Mouse (Mus musculus): Measurements from ENCODE around the gene Eef1akmt4.
"Not testable (repeated sequence)": the region's sequence is repeated elsewhere in the genome, so short reads cannot be mapped to it uniquely, and the experiment has no call there.

Eef1akmt4 gene

DNA sequence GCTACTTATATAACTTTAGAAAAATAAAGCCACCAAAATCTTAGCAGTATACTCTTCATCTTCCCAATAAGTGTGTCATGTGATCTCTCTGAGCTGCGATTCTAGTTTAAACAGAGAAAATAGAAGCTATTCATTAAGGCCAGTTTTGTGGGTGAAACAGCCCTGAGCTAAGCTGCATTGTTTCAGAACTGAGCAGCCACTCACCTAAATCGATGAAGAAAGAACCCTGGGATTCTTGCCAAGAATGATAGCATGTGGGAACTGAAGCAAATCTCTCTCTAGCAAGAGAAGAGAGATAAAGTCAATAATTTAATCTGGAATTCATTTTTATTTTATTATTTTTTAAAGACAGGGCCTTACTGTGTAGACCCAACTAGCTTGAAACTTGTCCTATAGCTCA is 11.8 kb downstream of the Eef1akmt4 start:
- DNase-seq (ENCODE audit: low spot score in 2 of 2): no peak

- no peak for DNase-seq (ENCODE audit: low spot score in 2 of 2)
These were observed 17.5 kb downstream of the Eef1akmt4 start for GRCm38 (mm10) chr16:20628871-20629391.

GRCm38 (mm10) chr16:20629731-20630634 is 18.6 kb downstream of the Eef1akmt4 start, which contains the start of gene Ece2:
Gene Ece2 (plus strand): TSS chr16:20629828.
- no peak for DNase-seq (ENCODE audit: low spot score in 2 of 2)

GRCm38 (mm10) chr16:20637410-20637809 is 26.0 kb downstream of the Eef1akmt4 start:
- DNase-seq (ENCODE audit: low spot score in 2 of 2): no peak

GRCm38 (mm10) chr16:20638367-20638766 is 27.0 kb downstream of the Eef1akmt4 start:
- DNase-seq (ENCODE audit: low spot score in 2 of 2): no peak

DNA sequence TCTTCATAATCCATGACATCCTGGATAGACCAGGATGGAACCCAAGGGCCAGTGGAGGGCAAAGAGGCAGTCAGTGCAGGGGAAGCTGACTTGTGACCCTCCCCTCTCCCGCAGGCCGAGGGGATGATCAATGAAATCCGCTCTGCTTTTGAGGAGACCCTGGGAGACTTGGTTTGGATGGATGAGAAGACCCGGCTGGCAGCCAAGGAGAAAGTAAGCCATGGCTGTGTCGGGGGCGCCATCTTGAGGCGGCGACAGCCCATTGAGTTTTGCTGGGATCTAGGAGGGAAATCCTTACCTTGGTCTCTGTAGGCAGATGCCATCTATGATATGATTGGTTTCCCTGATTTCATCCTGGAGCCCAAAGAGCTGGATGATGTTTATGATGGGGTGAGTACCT is 30.8 kb downstream of the Eef1akmt4 start:
- DNase-seq (ENCODE audit: low spot score in 2 of 2): peak; percentile 60 to 74

- no peak for DNase-seq (ENCODE audit: low spot score in 2 of 2)
These were observed 32.5 kb downstream of the Eef1akmt4 start for GRCm38 (mm10) chr16:20643911-20644310.

GRCm38 (mm10) chr16:20651076-20651946 is 39.9 kb downstream of the Eef1akmt4 start, which contains the start of gene Psmd2:
Gene Psmd2 (plus strand): TSS chr16:20651652.
- DNase-seq (ENCODE audit: low spot score in 2 of 2): peak; percentile 94 to 96

GRCm38 (mm10) chr16:20651947-20652310 is 40.5 kb downstream of the Eef1akmt4 start:
- DNase-seq (ENCODE audit: low spot score in 2 of 2): no peak

- DNase-seq (ENCODE audit: low spot score in 2 of 2): no peak
These were observed 41.9 kb downstream of the Eef1akmt4 start for GRCm38 (mm10) chr16:20653315-20653714.

DNA sequence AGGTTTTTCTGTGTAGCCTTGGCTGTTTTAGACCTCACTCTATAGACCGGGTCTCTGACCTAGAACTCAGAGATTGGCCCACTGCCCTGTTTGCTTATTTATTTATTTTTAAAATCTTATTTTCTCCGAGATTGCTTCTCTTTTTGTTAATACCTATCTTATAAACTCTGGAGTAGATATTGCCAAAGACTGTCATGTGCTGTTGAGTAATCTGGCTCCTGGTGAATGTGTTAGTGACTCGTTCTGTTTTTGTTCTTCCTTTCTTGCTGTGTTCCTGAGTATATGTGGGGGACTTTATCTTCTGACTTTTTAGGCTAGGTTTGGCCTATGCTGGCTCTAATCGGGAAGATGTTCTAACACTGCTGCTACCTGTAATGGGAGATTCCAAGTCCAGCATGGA is 46.3 kb downstream of the Eef1akmt4 start:
- DNase-seq (ENCODE audit: low spot score in 2 of 2): no peak

GRCm38 (mm10) chr16:20668013-20668412 is 56.6 kb downstream of the Eef1akmt4 start, which contains the start of gene Eif4g1:
Gene Eif4g1 (plus strand): TSS chr16:20668313.
- DNase-seq (ENCODE audit: low spot score in 2 of 2): not testable (repeated sequence)
